Mouse (Mus musculus): ENCODE data around the gene Rad54l2. TPM values are rescaled to one million over a fixed set of nuclear protein-coding genes. Genes with fewer than 3 reads are reported as not detected.

Gene Rad54l2
- polyA plus RNA-seq, 1 experiment from 2014 or later: 5.2 TPM

GRCm38 (mm10) chr9:106733690-106734089 lies 55.3 kb downstream of the Rad54l2 start:
- Histone ChIP-seq H3K4me3 (ENCODE audit: low read depth, low read length) (no peak overlapping the region), H3K27me3 (ENCODE audit: control insufficient read depth, insufficient read depth, low read depth, low read length) (no peaks in the 10 kb centered on the region), H3K4me1 (ENCODE audit: control insufficient read depth, insufficient read depth, low read length) (no peaks in the 10 kb centered on the region), H3K4me2 (ENCODE audit: low read length) (no peak overlapping the region), H3K9me3 (replicated peaks; ENCODE audit: control insufficient read depth, low read length, poor library complexity, severe bottlenecking) (no peaks in the 10 kb centered on the region), H3K36me3 (ENCODE audit: control insufficient read depth, insufficient read depth, low read length) (no peaks in the 10 kb centered on the region), H3K27ac (ENCODE audit: low read length) (no peak overlapping the region), H3K9ac (ENCODE audit: low read depth, low read length) (no peak overlapping the region)
- WGBS: 92% methylated on average over 2 of the region's 2 CpGs
- no peak for ATAC-seq

DNA sequence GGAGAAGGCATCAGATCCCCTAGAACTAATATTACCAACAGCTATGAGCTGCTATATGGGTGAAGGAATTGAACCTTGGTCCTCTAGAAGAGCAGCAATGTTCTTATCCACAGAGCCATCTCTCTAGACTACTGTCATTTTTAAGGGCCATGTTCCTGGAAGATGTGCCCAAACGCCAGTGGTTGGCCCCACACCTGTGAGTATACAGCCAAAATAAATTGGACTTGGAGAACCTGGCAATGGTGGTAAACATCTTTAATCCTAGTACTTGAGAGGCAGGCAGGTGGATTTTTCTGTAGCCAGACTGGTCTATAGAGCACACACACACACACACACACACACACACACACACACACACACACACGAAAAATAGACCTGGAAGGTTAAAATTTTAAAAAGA lies 59.6 kb downstream of the Rad54l2 start:
- ATAC-seq: no peak
- no peaks in the 10 kb centered on the region for H3K27me3 ChIP-seq (ENCODE audit: control insufficient read depth, insufficient read depth, low read depth, low read length)
- no peak overlapping the region for H3K9ac ChIP-seq (ENCODE audit: low read depth, low read length)
- WGBS: 88% methylated on average over 2 of the region's 2 CpGs
- H3K9me3 ChIP-seq (replicated peaks; ENCODE audit: control insufficient read depth, low read length, poor library complexity, severe bottlenecking): no peaks in the 10 kb centered on the region
- H3K4me2 ChIP-seq (ENCODE audit: low read length): no peak overlapping the region
- no peaks in the 10 kb centered on the region for H3K36me3 ChIP-seq (ENCODE audit: control insufficient read depth, insufficient read depth, low read length)
- H3K27ac ChIP-seq (ENCODE audit: low read length): no peak overlapping the region
- no peak overlapping the region for H3K4me3 ChIP-seq (ENCODE audit: low read depth, low read length)
- H3K4me1 ChIP-seq (ENCODE audit: control insufficient read depth, insufficient read depth, low read length): no peaks in the 10 kb centered on the region

DNA sequence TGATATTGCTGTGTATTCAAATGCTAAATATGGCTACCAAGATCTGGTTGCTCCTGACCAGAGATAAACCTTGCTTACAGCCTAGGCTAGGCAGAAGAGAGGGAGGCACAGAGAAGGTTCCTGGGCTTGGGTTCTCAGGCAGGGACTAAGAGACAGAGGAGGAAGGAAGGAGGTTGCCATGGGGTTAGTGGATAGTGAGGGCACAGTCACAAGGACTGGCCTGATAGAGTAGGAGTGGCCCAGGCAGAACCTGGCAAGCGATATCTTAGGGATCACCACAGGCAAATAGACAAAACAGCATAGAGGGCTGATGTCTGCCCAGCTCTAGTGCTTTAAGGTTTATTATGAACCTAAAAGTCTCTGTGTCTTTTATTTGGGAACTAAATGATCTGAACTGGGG lies 62.1 kb downstream of the Rad54l2 start:
- H3K9me3 ChIP-seq (replicated peaks; ENCODE audit: control insufficient read depth, low read length, poor library complexity, severe bottlenecking): no peaks in the 10 kb centered on the region
- H3K4me2 ChIP-seq (ENCODE audit: low read length): no peak overlapping the region
- ATAC-seq: no peak
- no peaks in the 10 kb centered on the region for H3K27me3 ChIP-seq (ENCODE audit: control insufficient read depth, insufficient read depth, low read depth, low read length)
- no peaks in the 10 kb centered on the region for H3K36me3 ChIP-seq (ENCODE audit: control insufficient read depth, insufficient read depth, low read length)
- H3K4me1 ChIP-seq (ENCODE audit: control insufficient read depth, insufficient read depth, low read length): no peaks in the 10 kb centered on the region
- no peak overlapping the region for H3K4me3 ChIP-seq (ENCODE audit: low read depth, low read length)
- no peak overlapping the region for H3K27ac ChIP-seq (ENCODE audit: low read length)
- WGBS: 88% methylated on average over 1 of the region's 1 CpGs
- H3K9ac ChIP-seq (ENCODE audit: low read depth, low read length): no peak overlapping the region

DNA sequence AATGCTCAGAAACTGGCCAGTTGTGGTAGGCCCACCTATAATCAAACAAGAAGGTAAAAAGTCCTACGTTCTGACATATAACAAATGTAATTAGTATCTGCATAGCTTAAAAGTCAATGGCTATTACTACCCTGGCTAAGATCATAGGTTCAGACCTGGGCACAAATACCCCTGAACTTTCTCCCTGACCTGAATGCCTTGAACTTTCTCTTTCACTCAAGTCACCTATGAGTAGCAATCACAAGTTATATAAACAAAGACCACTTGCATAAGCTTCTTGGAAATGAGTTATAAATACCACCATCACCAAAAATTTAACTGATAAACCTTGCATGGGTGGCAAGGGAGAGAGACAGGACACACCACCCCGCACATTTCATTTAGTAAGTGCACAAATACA lies 63.6 kb downstream of the Rad54l2 start:
- H3K27me3 ChIP-seq (ENCODE audit: control insufficient read depth, insufficient read depth, low read depth, low read length): no peaks in the 10 kb centered on the region
- H3K36me3 ChIP-seq (ENCODE audit: control insufficient read depth, insufficient read depth, low read length): 0 out of 2 replicates have a peak, but pooled peaks cover under 1% of the 10 kb centered on the region
- H3K9ac ChIP-seq (ENCODE audit: low read depth, low read length): no peak overlapping the region
- no peak overlapping the region for H3K4me2 ChIP-seq (ENCODE audit: low read length)
- H3K27ac ChIP-seq (ENCODE audit: low read length): no peak overlapping the region
- H3K4me1 ChIP-seq (ENCODE audit: control insufficient read depth, insufficient read depth, low read length): no peaks in the 10 kb centered on the region
- H3K4me3 ChIP-seq (ENCODE audit: low read depth, low read length): no peak overlapping the region
- WGBS: 100% methylated on average over 2 of the region's 2 CpGs
- no peak for ATAC-seq
- H3K9me3 ChIP-seq (replicated peaks; ENCODE audit: control insufficient read depth, low read length, poor library complexity, severe bottlenecking): no peaks in the 10 kb centered on the region

DNA sequence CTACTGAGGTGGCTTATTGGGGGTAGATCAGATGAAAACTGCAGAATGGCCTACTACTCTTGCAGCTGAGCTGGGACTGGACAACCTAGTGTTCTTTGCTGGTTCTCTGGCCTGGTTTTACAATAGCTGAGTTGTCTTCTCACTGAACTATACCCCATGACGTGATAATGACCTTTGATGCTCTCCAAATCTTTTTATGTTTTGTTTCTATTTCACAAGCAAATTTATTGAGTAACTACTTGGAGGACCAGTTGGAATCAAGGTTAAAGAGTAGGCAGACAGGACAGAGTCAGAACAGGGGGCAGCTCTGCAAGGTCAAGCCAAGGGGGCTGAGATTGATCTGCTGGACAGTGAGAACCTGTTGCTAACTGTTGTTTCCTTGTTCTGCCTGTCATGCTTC lies 64.1 kb downstream of the Rad54l2 start:
- Histone ChIP-seq H3K4me2 (ENCODE audit: low read length) (no peak overlapping the region), H3K9me3 (replicated peaks; ENCODE audit: control insufficient read depth, low read length, poor library complexity, severe bottlenecking) (no peaks in the 10 kb centered on the region), H3K27ac (ENCODE audit: low read length) (no peak overlapping the region), H3K36me3 (ENCODE audit: control insufficient read depth, insufficient read depth, low read length) (peaks cover 6% of the 10 kb centered on the region; the same call in 1 of the 2 replicates), H3K9ac (ENCODE audit: low read depth, low read length) (no peak overlapping the region), H3K27me3 (ENCODE audit: control insufficient read depth, insufficient read depth, low read depth, low read length) (no peaks in the 10 kb centered on the region), H3K4me1 (ENCODE audit: control insufficient read depth, insufficient read depth, low read length) (no peaks in the 10 kb centered on the region), H3K4me3 (ENCODE audit: low read depth, low read length) (no peak overlapping the region)
- WGBS: 89% methylated on average over 1 of the region's 1 CpGs
- no peak for ATAC-seq

GRCm38 (mm10) chr9:106716729-106717128 lies 72.3 kb downstream of the Rad54l2 start:
- H3K27ac ChIP-seq (ENCODE audit: low read length): no peak overlapping the region
- WGBS: 95% methylated on average over 4 of the region's 4 CpGs
- H3K9me3 ChIP-seq (replicated peaks; ENCODE audit: control insufficient read depth, low read length, poor library complexity, severe bottlenecking): no peaks in the 10 kb centered on the region
- no peaks in the 10 kb centered on the region for H3K27me3 ChIP-seq (ENCODE audit: control insufficient read depth, insufficient read depth, low read depth, low read length)
- H3K4me2 ChIP-seq (ENCODE audit: low read length): no peak overlapping the region
- no peak for ATAC-seq
- no peak overlapping the region for H3K4me3 ChIP-seq (ENCODE audit: low read depth, low read length)
- peaks cover 42% of the 10 kb centered on the region for H3K36me3 ChIP-seq (ENCODE audit: control insufficient read depth, insufficient read depth, low read length)
- H3K9ac ChIP-seq (ENCODE audit: low read depth, low read length): no peak overlapping the region
- H3K4me1 ChIP-seq (ENCODE audit: control insufficient read depth, insufficient read depth, low read length): no peaks in the 10 kb centered on the region

GRCm38 (mm10) chr9:106716232-106716631 lies 72.8 kb downstream of the Rad54l2 start:
- no peaks in the 10 kb centered on the region for H3K9me3 ChIP-seq (replicated peaks; ENCODE audit: control insufficient read depth, low read length, poor library complexity, severe bottlenecking)
- WGBS: 96% methylated on average over 2 of the region's 2 CpGs
- H3K27ac ChIP-seq (ENCODE audit: low read length): no peak overlapping the region
- H3K27me3 ChIP-seq (ENCODE audit: control insufficient read depth, insufficient read depth, low read depth, low read length): no peaks in the 10 kb centered on the region
- H3K4me2 ChIP-seq (ENCODE audit: low read length): no peak overlapping the region
- no peak overlapping the region for H3K9ac ChIP-seq (ENCODE audit: low read depth, low read length)
- ATAC-seq: no peak
- no peaks in the 10 kb centered on the region for H3K4me1 ChIP-seq (ENCODE audit: control insufficient read depth, insufficient read depth, low read length)
- peaks cover 44% of the 10 kb centered on the region for H3K36me3 ChIP-seq (ENCODE audit: control insufficient read depth, insufficient read depth, low read length)
- H3K4me3 ChIP-seq (ENCODE audit: low read depth, low read length): no peak overlapping the region

DNA sequence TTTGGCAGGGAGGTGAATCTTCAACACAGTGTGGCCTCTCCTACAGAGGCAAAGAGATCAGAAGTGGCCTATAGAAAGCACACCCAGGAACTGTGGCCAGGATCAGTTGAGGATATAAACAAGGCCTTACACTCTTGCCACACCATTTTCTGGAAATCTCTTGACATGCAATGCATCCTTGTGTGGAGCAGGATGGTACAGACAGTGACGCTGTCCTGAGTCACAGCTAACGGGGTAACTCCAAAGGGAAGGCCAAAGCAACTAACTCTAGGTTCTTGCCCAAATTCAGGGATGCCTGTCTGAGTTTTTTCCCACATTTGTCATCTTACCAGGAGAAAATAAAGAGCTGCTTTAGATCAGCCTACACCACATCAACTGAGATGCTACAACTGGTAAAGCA lies 76.5 kb downstream of the Rad54l2 start:
- Histone ChIP-seq H3K4me2 (ENCODE audit: low read length) (no peak overlapping the region), H3K4me3 (ENCODE audit: low read depth, low read length) (no peak overlapping the region), H3K36me3 (ENCODE audit: control insufficient read depth, insufficient read depth, low read length) (peaks cover 36% of the 10 kb centered on the region), H3K27ac (ENCODE audit: low read length) (no peak overlapping the region), H3K4me1 (ENCODE audit: control insufficient read depth, insufficient read depth, low read length) (no peaks in the 10 kb centered on the region), H3K27me3 (ENCODE audit: control insufficient read depth, insufficient read depth, low read depth, low read length) (no peaks in the 10 kb centered on the region), H3K9me3 (replicated peaks; ENCODE audit: control insufficient read depth, low read length, poor library complexity, severe bottlenecking) (no peaks in the 10 kb centered on the region), H3K9ac (ENCODE audit: low read depth, low read length) (no peak overlapping the region)
- WGBS: 96% methylated on average over 2 of the region's 2 CpGs
- no peak for ATAC-seq

- Histone ChIP-seq H3K27me3 (ENCODE audit: control insufficient read depth, insufficient read depth, low read depth, low read length) (no peaks in the 10 kb centered on the region), H3K9me3 (replicated peaks; ENCODE audit: control insufficient read depth, low read length, poor library complexity, severe bottlenecking) (no peaks in the 10 kb centered on the region), H3K4me1 (ENCODE audit: control insufficient read depth, insufficient read depth, low read length) (no peaks in the 10 kb centered on the region), H3K9ac (ENCODE audit: low read depth, low read length) (no peak overlapping the region), H3K36me3 (ENCODE audit: control insufficient read depth, insufficient read depth, low read length) (peaks cover 22% of the 10 kb centered on the region), H3K27ac (ENCODE audit: low read length) (no peak overlapping the region), H3K4me2 (ENCODE audit: low read length) (no peak overlapping the region), H3K4me3 (ENCODE audit: low read depth, low read length) (no peak overlapping the region)
- WGBS: 84% methylated on average over 11 of the region's 11 CpGs
- ATAC-seq: no peak
Observed at GRCm38 (mm10) chr9:106692973-106693481, 96.0 kb downstream of the Rad54l2 start.
